Mouse (Mus musculus) T-helper 1 cell (primary cell): ENCODE results near the gene Gm10053.

ENCODE experiments used
- in situ Hi-C: fragments of 300-600 bp; cut with MboI, MseI; formaldehyde crosslinking; loops from one replicate; pipeline ENCODE4 v1.15.1; 2025; ENCODE audit warnings: high pct_unique_total_duplicates

Gene Gm10053

GRCm38 (mm10) chr19:24899578-24900544, 24.4 kb downstream of the Gm10053 start:
- in situ Hi-C loops: no loop called here

DNA sequence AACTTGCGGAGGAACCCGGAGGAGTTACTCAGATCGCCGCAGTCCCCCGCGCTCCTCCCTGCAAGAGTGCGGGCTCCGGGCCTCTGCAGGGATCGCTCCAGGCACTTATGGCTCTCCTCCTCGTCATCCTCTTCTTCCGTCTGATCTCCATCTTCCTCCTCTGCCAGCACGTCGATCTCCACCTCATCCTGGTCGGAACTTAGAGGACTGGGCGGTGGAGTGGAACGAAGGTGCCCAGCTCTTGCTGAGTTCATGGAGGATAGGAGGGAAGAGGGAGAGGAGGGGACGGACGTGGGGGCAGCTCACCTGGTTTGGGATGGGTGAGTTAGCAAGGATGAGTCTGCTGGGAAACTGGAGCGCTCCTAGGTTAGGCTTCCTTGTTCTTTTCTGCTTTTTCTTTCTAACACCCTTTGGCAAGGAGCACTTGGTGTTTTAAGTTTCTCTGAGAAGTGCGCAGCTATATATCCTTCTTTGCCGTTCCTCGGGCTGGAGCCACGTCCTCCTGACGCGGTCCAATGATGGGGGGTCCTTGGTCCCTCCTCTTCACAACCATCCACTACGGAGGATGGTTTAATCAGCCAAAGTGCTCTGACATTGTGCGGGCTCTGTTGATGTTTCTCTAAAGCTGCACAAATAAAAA, 25.2 kb downstream of the Gm10053 start, which contains the start of gene Foxd4:
Foxd4 (minus strand) TSS at position 617 of the 640 bp plus-strand sequence.
- in situ Hi-C loops: no loop called here

GRCm38 (mm10) chr19:24901666-24902065, 26.2 kb downstream of the Gm10053 start:
- in situ Hi-C loops: no loop called here

DNA sequence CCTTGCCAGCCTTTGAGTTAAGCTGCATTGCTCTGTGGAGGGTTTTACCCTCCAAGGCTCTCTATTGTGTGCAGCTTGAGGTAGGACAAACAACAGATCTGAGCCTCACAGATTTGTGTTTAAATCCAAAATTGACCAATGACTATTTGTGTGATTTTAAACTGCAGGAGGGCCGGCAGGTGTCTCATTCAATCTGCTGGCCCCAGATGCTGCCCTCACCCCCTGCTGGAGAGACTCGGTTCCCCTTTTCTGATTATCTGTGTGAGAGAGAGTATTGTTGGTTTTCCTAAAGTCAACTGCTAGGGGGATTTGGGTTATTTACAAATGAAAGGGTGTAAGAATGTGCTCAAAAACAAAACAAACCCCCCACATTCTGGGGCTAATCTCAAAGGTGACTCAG, 26.8 kb downstream of the Gm10053 start:
- in situ Hi-C loops: no loop called here

GRCm38 (mm10) chr19:24902821-24903220, 27.3 kb downstream of the Gm10053 start:
- in situ Hi-C loops: no loop called here

GRCm38 (mm10) chr19:24907655-24908054, 32.2 kb downstream of the Gm10053 start:
- in situ Hi-C loops: no loop called here

DNA sequence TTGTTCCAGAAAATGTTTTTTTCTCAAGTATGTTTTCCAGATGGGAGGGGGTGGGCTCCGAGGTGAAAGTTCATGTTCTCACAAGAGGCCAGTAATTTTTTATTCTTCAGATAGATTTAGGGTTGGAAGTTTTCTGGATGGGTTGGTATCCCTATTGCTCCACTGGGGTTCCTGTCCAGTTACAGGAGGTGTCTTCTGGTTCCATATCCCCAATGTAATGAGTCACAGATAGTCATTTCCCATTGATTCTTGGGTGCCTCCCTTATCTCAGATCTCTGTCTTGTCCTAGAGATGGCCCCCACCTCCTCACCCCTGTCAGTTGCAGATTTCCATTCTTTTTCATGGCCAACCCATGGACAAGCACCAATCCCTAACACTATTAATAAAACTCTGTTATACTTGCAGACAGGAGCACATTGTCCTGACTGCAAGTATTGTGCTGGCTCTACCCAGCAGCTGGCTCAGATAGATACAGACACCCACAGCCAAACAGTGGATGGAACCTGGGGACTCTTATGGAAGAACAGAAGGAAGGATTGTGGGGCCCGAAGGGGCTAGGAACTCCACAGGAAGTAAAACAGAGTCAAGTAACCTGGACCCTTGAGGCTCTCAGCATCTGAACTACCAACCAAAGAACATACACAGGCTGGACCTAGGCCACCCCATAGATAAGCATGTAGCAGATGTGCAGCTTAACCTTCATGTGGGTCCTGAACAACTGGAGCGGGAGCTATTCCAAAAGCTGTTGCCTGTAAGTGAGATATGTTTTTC, 33.1 kb downstream of the Gm10053 start:
- in situ Hi-C loops: no loop called here

- in situ Hi-C loops: no loop called here
These were observed 45.4 kb downstream of the Gm10053 start for GRCm38 (mm10) chr19:24920866-24921265.
